Mouse (Mus musculus): ENCODE results near the gene Tshz2. TPM values are rescaled to one million over a fixed set of nuclear protein-coding genes. Genes with fewer than 3 reads are reported as not detected.

The Tshz2 gene
- total RNA-seq, 2 experiments from 2014 or later: 13.9 to 15.0 TPM

DNA sequence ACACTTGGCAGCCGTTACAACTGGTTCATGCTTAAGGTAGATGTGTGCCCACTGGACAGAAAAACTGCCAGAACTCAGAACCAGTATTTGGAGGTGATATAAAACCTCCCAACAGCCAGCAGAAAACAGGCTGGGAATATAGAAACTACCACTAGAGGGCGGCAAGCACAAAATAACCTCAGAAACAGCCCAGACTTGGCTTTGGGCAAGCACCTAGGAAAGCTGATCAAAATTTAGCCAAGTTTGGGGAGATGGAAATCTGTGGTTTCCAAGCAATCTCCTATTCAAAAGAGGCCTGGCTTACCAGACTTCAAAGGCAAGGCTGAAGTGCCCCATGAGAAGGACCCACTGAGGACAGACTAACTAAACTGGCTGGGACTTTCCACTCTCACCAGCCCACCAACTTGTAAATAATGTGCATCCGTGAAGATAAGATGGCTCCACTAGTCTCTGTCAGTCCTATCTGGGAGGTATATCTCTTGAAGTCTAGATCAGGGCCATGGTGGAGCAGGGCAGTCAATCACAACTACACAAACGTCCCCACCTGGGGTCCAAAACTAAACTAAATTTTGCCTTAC, 484.0 kb downstream of the Tshz2 start:
- peak; percentile 77 for DNase-seq

DNA sequence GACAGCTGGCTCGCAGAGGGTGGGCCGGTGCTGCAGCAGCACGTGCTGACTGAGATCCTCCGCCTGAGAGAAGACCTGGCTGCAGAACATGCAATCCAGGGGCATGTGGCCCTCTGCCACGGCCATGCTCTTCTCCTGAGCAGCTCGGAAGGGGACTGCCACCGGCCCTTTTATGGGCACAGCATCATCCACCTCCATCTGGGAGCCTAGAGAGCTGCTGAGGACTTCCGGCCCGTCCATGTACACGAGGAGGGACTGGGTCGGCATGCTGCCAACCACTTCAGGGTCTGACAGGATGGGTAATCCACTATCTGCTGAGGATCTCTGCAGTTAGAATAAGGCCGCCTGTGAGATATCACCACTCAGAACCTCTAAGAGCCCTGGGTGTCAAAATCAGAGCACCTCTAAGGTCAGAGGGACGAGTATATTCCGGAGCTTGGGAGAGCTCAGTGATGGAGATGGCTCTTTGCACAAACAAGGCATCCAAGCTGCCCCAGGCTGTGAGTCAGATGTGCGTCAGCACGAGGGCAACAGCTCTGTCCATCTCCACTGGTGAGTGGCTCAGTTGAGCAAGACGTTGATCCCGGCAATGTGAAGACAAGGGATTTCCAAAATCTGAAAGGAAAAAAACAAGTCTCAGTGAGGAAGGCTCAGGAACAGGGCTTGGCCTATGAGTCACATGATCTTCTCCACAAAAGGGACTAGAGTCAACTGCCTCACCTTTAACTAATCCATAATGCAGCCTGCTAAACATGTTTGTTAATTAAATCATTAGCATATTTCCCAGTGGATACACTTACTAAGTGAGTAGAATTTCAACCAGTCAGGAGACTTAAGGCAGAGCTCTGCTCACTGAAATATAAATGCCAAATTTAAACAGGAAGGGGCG, 487.6 kb downstream of the Tshz2 start:
- DNase-seq: no peak

Other genes starting within 250 kb of the Tshz2 start
- not detected for gene Gm11011, start 45.3 kb upstream of the Tshz2 start, total RNA-seq (2021)

Measured in heart, postnatal 4 days (tissue).